Mouse (Mus musculus) stomach, postnatal 0 days (tissue): Measurements from ENCODE around the gene Tbc1d13. TPM values are rescaled to one million over a fixed set of nuclear protein-coding genes. Genes with fewer than 3 reads are reported as not detected.

ENCODE experiments used
- ATAC-seq: fragments of 200-750 bp; cut with Nextera tagmentation; 2 replicates; pipeline ENCODE4 v1.8.0; 2017; ENCODE audit not compliant: low FRiP score, low TSS enrichment
- DNase-seq: peaks from one replicate; pipeline ENCODE4 v3.0.0-alpha.2; 2016; ENCODE audit warnings: low spot score
- H3K27ac ChIP-seq: fragments of 300-500 bp; sonication (generic); replicated peaks from 2 replicates; pipeline ENCODE4 v1.5.1; 2014; ENCODE audit warnings: mild to moderate bottlenecking, control low read depth
- H3K27me3 ChIP-seq: fragments of 300-500 bp; sonication (generic); 2 replicates; pipeline ENCODE4 v1.6.1; 2014; ENCODE audit warnings: low read length; ENCODE audit not compliant: control insufficient read depth, insufficient read depth
- H3K36me3 ChIP-seq: fragments of 300-500 bp; sonication (generic); 2 replicates; pipeline ENCODE4 v1.6.1; 2014; ENCODE audit warnings: low read length, mixed read lengths; ENCODE audit not compliant: control insufficient read depth, insufficient read depth
- H3K4me1 ChIP-seq: fragments of 300-500 bp; sonication (generic); replicated peaks from 2 replicates; pipeline ENCODE4 v1.6.1; 2014; ENCODE audit warnings: antibody characterized with exemption; ENCODE audit not compliant: control insufficient read depth, insufficient read depth
- H3K4me2 ChIP-seq: fragments of 300-500 bp; sonication (generic); replicated peaks from 2 replicates; pipeline ENCODE4 v1.6.1; 2014; ENCODE audit warnings: low read depth, mild to moderate bottlenecking, control low read depth, moderate library complexity
- H3K4me3 ChIP-seq: fragments of 300-500 bp; sonication (generic); 2 replicates; pipeline ENCODE4 v1.5.1; 2014; ENCODE audit warnings: low read depth, low read length, control low read depth
- H3K9ac ChIP-seq: fragments of 300-500 bp; sonication (generic); 2 replicates; pipeline ENCODE4 v1.6.1; 2014; ENCODE audit warnings: mild to moderate bottlenecking, low read length, control low read depth, mixed read lengths
- H3K9me3 ChIP-seq: fragments of 300-500 bp; sonication (generic); 2 replicates; pipeline ENCODE4 v1.6.1; 2016; ENCODE audit warnings: low read length; ENCODE audit not compliant: control insufficient read depth
- CTCF ChIP-seq: IDR thresholded peaks from 2 replicates; pipeline ENCODE4 v1.5.1; 2016; ENCODE audit warnings: antibody characterized with exemption, low read depth, mild to moderate bottlenecking, moderate library complexity
- EP300 ChIP-seq: optimal IDR thresholded peaks from 2 replicates; pipeline ENCODE3; 2016; ENCODE audit warnings: antibody characterized with exemption
- WGBS: fragments of 180-500 bp; shearing (Covaris S2); extraction: QIAGEN DNeasy Blood & Tissue Kit; methylation state at CpG from one replicate; pipeline ENCODE4 v1.1.7; 2014; 5-methylcytosine and 5-hydroxymethylcytosine counted together
- polyA plus RNA-seq: library from polyadenylated mRNA; unstranded; fragments of >200 nt; fragmentation: Nextera tagmentation; extraction: Ambion mirVana; gene quantifications from 2 replicates; pipeline ENCODE4 v1.2.1, GENCODE M21; 2015

Tbc1d13 gene
- polyA plus RNA-seq, 1 experiment from 2014 or later: 3.9 TPM

DNA sequence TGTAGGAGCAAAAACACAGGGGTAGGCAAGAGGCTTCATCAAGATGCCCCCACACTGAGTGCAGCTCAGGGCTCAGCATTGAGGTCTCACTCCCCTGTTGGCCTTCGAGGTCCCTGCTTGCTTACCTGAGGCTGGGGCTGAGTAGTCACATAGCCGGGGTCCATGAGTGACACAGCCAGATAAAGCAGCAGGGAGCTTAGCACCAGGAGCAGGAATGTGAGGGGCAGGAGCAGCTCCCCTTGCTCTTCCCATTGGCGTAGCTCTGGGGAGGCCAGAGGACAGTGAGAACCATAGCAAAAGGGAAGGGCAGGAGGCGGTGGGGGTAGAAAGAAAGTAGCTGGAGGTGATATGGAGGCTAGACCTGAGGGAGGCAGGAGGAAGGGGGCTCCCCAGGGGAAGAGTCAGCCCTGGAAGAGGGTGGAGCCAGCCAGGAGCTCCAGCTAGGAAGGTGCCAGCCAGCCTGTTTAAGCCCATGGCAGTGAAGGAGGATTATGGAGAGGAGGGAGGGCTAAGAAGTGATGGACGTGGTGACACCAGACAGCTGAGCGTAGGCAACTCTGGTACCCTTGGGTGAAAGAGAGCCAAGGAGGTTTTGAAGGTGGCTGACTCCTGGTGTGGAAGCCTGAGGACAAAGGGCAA lies 41.1 kb upstream of the Tbc1d13 start:
- no peak for DNase-seq
- 46% methylated on average over 6 of the region's 6 CpGs for WGBS
- H3K9me3 ChIP-seq: no peaks in the 10 kb centered on the region
- ATAC-seq: no peak
- peaks cover 2% of the 10 kb centered on the region; the same call in 1 of the 2 replicates for H3K36me3 ChIP-seq
- H3K9ac ChIP-seq: no peak overlapping the region; the same call in 1 of the 2 replicates
- H3K27me3 ChIP-seq: no peaks in the 10 kb centered on the region
- H3K27ac ChIP-seq: no peak overlapping the region
- H3K4me1 ChIP-seq: no peaks in the 10 kb centered on the region
- peak overlapping the region; percentile 53 for H3K4me3 ChIP-seq
- H3K4me2 ChIP-seq: peak overlapping the region; percentile 81
- TF ChIP-seq EP300 (no peak), CTCF (no peak)

DNA sequence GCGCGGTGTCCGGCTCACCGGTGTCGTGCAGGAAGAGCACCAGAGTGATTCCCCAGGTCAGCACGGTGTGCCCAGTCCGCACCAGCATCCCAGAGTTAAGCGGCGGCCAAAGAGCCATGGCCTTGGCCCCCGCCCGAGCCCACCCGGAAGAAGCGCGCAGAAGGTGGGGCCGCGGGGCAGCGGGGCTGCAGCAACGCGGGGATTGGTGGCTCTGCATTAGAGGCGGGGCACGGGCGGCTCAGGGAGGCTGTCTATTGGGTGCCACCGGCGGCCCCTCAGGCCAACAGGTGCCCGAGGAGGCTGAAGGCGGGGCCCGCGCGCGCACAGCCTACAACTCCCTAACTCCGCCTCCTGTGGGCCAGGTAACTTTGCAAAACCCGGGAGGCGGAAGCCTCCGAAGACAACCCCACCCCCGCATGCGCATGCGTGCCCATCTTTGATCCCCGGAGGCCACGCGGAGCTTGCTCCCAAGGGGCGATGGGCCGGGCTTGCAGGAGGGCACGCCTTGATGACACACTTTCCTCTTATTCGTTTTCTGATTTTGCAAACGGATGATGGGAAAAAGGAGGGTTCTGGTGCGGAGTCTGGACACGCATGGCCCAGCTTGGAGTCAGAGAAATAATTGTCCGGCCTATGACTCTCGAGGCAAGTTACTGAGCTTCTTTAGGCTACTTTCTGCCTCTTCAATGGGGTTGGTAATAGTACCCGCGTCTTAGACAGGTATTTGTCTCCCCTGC lies 39.9 kb upstream of the Tbc1d13 start, which contains the start of gene Zdhhc12:
Zdhhc12 (minus strand) TSS at position 178 of the 737 bp plus-strand sequence.
- no peaks in the 10 kb centered on the region for H3K4me1 ChIP-seq
- ATAC-seq: peak; percentile 98
- H3K27me3 ChIP-seq: no peaks in the 10 kb centered on the region
- H3K4me3 ChIP-seq: peak within 1 kb of the TSS; percentile 53
- no peaks in the 10 kb centered on the region for H3K9me3 ChIP-seq
- peak within 1 kb of the TSS; percentile 58 for H3K27ac ChIP-seq
- H3K36me3 ChIP-seq: peaks cover 6% of the 10 kb centered on the region; the same call in 1 of the 2 replicates
- WGBS: under 1% methylated on average over 47 of the region's 51 CpGs
- TF ChIP-seq EP300 (no peak), CTCF (no peak; the same call in 1 of the 2 replicates)
- DNase-seq: peak; percentile 99
- H3K9ac ChIP-seq: peak within 1 kb of the TSS; percentile 65
- peak within 1 kb of the TSS; percentile 81 for H3K4me2 ChIP-seq

DNA sequence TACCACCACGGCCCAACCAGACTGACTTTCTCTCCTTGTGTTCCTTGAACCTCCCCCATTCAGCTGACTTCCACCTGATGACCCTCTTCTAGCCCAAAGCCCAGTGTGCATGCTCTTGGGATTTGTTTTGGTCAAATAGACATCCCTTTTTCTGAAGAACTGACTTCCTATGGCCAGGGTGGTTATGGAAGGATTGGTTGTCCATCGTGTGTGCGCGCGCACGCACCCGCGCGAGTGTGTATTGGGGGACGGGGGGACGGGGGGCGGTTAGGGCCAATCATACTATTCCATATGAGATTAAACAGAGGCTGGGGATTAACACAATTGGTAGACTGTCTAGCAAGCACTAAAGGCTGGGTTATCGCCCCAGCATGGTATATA lies 39.3 kb upstream of the Tbc1d13 start:
- DNase-seq (no peak), ATAC-seq (no peak)
- WGBS: 3% methylated on average over 13 of the region's 13 CpGs
- no peaks in the 10 kb centered on the region for H3K27me3 ChIP-seq
- H3K4me3 ChIP-seq: peak overlapping the region; percentile 53
- H3K36me3 ChIP-seq: peaks cover 8% of the 10 kb centered on the region; the same call in 1 of the 2 replicates
- H3K4me2 ChIP-seq: peak overlapping the region; percentile 81
- H3K9ac ChIP-seq: peak overlapping the region; percentile 65
- peak overlapping the region; percentile 45; the same call in 1 of the 2 replicates for H3K27ac ChIP-seq
- H3K4me1 ChIP-seq: no peaks in the 10 kb centered on the region
- no peaks in the 10 kb centered on the region for H3K9me3 ChIP-seq
- TF ChIP-seq EP300 (no peak), CTCF (no peak)

DNA sequence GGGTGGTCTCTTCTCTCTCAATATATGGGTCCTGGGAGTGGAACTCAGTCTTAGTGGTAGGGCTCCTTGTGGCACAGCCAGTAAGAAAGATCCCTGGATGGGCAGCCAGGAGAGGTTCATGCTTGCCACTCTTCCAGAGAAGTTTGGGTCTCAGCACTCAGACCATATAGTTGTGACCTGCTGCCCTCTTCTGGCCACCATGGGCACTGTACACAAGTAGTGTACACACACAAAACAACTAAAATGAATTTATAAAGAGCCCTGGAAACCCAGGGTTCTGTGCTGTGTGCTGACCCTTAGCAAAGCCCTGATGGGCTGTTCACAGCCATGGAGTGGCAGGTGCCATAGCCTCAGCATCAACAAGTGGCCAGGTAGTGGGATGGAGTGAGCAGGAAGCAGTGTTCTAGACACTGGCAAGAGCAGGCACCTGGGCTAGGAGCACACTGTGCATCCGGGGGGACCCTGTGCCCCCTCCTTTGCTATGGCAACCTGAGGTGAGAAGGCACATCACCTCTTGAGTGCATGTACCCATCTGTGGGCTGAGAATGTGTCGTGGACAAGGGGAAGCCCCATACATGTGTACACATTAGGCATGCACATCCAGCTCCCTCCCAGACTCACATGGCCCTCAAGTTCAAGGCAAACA lies 37.5 kb upstream of the Tbc1d13 start:
- Histone ChIP-seq H3K9me3 (no peaks in the 10 kb centered on the region), H3K27ac (no peak overlapping the region), H3K4me1 (no peaks in the 10 kb centered on the region), H3K4me3 (no peak overlapping the region), H3K4me2 (no peak overlapping the region), H3K9ac (no peak overlapping the region), H3K36me3 (peaks cover 9% of the 10 kb centered on the region; the same call in 1 of the 2 replicates), H3K27me3 (no peaks in the 10 kb centered on the region)
- DNase-seq (peak; percentile 64), ATAC-seq (no peak; the same call in 1 of the 2 replicates)
- 81% methylated on average over 2 of the region's 2 CpGs for WGBS
- TF ChIP-seq EP300 (no peak), CTCF (peak; percentile 84)

DNA sequence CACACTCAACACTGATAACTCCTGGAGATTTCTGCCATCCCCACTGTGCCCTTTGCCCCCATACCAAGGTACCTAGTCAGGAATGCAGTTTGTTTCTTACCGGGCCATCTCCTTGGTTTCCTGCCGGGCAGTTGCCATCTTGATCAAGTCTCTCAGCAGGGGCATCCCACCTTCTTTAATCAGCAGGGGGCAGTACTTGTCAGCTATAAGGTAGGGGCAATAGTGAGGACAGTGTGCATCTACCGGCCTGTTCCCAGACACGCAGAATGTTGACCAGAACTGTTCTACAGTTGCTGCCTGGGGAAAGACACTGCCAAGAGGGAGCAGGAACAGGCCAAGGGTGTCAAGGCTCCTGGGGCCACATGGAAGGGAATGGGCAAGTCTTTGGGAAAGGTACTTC lies 33.3 kb upstream of the Tbc1d13 start:
- no peaks in the 10 kb centered on the region for H3K27me3 ChIP-seq
- no peak overlapping the region for H3K27ac ChIP-seq
- TF ChIP-seq CTCF: peak; percentile 35
- TF ChIP-seq EP300: no peak
- peaks cover 24% of the 10 kb centered on the region for H3K36me3 ChIP-seq
- H3K9ac ChIP-seq: no peak overlapping the region
- no peak for ATAC-seq
- WGBS: 62% methylated on average over 4 of the region's 4 CpGs
- H3K4me3 ChIP-seq: no peak overlapping the region
- H3K4me2 ChIP-seq: no peak overlapping the region
- H3K9me3 ChIP-seq: no peaks in the 10 kb centered on the region
- no peaks in the 10 kb centered on the region for H3K4me1 ChIP-seq
- DNase-seq: no peak
